Mouse (Mus musculus) heart, embryonic 16.5 days (tissue): ENCODE results near the gene Rapgef2. TPM values are rescaled to one million over a fixed set of nuclear protein-coding genes. Genes with fewer than 3 reads are reported as not detected.

ENCODE experiments used
- ATAC-seq: fragments of 200-750 bp; cut with Nextera tagmentation; replicated peaks from 2 replicates; pipeline ENCODE4 v1.8.0; 2017; ENCODE audit warnings: moderate number of reproducible peaks; ENCODE audit not compliant: insufficient read depth, low FRiP score; ENCODE audit errors: extremely low read depth
- H3K27ac ChIP-seq: fragments of 300-500 bp; sonication (generic); 2 replicates; pipeline ENCODE4 v1.5.1; 2014; ENCODE audit warnings: mild to moderate bottlenecking, low read length, control low read depth, moderate library complexity
- H3K27me3 ChIP-seq: fragments of 300-500 bp; sonication (generic); 2 replicates; pipeline ENCODE4 v1.6.1; 2014; ENCODE audit warnings: low read length, mixed read lengths; ENCODE audit not compliant: control insufficient read depth, insufficient read depth
- H3K36me3 ChIP-seq: fragments of 300-500 bp; sonication (generic); 2 replicates; pipeline ENCODE4 v1.6.1; 2014; ENCODE audit not compliant: control insufficient read depth, insufficient read depth
- H3K4me1 ChIP-seq: fragments of 300-500 bp; sonication (generic); 2 replicates; pipeline ENCODE4 v1.6.1; 2014; ENCODE audit warnings: low read length, mixed read lengths; ENCODE audit not compliant: control insufficient read depth, insufficient read depth
- H3K4me2 ChIP-seq: fragments of 300-500 bp; sonication (generic); 2 replicates; pipeline ENCODE4 v1.6.1; 2014; ENCODE audit warnings: low read depth, mild to moderate bottlenecking, control low read depth, low read length
- H3K4me3 ChIP-seq: fragments of 300-500 bp; sonication (generic); 2 replicates; pipeline ENCODE4 v1.5.1; 2014; ENCODE audit warnings: mild to moderate bottlenecking, control low read depth, low read length
- H3K9ac ChIP-seq: fragments of 300-500 bp; sonication (generic); 2 replicates; pipeline ENCODE4 v1.6.1; 2014; ENCODE audit warnings: low read length, control low read depth
- H3K9me3 ChIP-seq: fragments of 300-500 bp; sonication (generic); replicated peaks from 2 replicates; pipeline ENCODE4 v1.6.1; 2016; ENCODE audit warnings: low read length; ENCODE audit not compliant: control insufficient read depth
- WGBS: fragments of 180-500 bp; shearing (Covaris S2); extraction: QIAGEN DNeasy Blood & Tissue Kit; methylation state at CpG from one replicate; pipeline ENCODE4 v1.1.7; 2014; 5-methylcytosine and 5-hydroxymethylcytosine counted together
- polyA plus RNA-seq: library from polyadenylated mRNA; unstranded; fragments of >200 nt; fragmentation: Nextera tagmentation; extraction: Ambion mirVana; gene quantifications from 2 replicates; pipeline ENCODE4 v1.2.1, GENCODE M21; 2015

Rapgef2 gene
- polyA plus RNA-seq, 1 experiment from 2014 or later, result 4.9 TPM

DNA sequence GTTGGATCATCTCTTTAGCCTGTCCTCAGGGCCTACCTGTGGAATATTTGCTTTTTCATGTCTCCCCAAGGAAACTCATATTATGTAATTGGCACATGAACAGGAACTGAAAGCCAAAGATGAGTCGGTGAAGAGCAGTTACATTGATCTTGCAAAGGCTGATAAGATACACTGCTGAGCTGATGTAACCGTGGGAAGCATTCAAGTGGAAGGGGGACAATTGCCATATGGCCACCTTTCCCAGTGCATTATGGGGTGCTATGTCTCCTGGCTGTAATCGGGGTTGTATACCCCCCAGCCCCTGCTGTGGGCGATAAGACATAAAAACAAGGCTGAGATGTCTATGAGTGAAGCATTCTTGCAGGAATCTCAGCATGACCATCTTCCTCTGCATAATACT is 268.9 kb downstream of the Rapgef2 start:
- Histone ChIP-seq H3K4me1 (no peaks in the 10 kb centered on the region), H3K4me2 (no peak overlapping the region), H3K4me3 (no peak overlapping the region), H3K27me3 (no peaks in the 10 kb centered on the region), H3K9ac (no peak overlapping the region), H3K36me3 (no peaks in the 10 kb centered on the region), H3K27ac (no peak overlapping the region), H3K9me3 (no peaks in the 10 kb centered on the region)
- WGBS, result 64% methylated on average over 4 of the region's 4 CpGs
- ATAC-seq, result no peak

DNA sequence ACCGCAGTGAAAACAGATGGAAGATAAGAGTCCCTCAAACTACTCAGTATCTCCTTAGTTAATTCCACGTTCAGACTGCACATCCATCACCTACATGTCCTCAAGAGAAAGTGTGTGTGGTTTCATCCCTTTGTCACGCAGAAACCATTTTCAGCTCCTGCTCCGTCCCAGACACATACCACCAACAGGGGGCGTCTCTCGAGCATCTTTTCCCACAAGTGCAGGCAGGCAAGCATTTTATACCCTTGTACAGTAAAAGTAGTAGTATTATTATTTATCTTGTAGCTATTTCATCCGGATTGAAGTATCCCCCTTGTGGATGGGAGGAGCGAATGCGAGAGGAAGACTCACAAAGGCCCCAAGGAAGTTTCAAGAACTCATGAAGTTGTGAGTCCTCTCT is 269.5 kb downstream of the Rapgef2 start:
- Histone ChIP-seq H3K9ac (no peak overlapping the region), H3K36me3 (no peaks in the 10 kb centered on the region), H3K4me1 (no peaks in the 10 kb centered on the region), H3K4me2 (no peak overlapping the region), H3K27ac (no peak overlapping the region), H3K27me3 (no peaks in the 10 kb centered on the region), H3K9me3 (no peaks in the 10 kb centered on the region), H3K4me3 (no peak overlapping the region)
- 81% methylated on average over 9 of the region's 9 CpGs for WGBS
- no peak for ATAC-seq

DNA sequence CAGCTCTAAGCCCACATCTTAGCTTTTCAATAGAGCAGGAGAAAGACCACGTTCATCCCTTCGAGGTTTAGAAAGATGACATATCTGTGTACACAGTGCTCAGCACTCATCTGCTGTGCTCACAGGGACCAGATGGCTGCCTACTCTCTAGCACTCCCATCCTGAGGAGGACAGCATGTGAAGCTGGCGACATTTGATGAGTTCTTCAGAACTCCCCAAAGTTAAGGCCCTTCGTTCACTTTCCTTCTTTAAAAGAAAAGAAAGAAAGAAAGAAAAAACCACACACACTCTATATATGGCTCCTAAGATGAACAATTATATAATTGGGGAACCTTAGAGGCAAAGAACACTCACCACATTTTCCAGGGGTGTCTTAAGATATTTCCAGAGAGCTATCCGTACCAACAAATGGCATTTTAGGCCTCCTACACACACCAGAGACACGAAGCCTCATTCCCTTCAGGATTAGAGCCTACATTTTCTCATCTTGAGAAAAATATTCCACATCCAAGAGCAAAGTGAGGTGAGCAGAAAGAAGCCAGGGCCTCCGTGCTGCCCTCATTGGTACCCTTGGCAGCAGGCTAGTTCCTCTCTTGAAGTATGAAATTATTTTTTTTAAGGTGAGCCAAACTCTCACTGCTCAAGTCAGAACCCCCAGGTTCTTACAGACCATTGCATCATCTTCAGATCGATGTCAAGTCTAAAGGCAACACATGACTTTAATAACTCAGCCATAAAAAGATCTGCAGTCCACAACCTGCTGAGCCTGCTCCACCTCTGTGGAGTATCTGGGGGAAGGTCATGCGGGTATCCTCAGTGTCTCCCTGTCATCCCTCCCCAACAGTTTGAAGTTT is 270.5 kb downstream of the Rapgef2 start:
- Histone ChIP-seq H3K27ac (no peak overlapping the region), H3K36me3 (no peaks in the 10 kb centered on the region), H3K4me3 (no peak overlapping the region), H3K27me3 (no peaks in the 10 kb centered on the region), H3K4me1 (no peaks in the 10 kb centered on the region), H3K4me2 (no peak overlapping the region), H3K9ac (no peak overlapping the region), H3K9me3 (no peaks in the 10 kb centered on the region)
- ATAC-seq, result no peak
- WGBS, result 79% methylated on average over 9 of the region's 9 CpGs

Other genes with a start within 250 kb of the Rapgef2 start
- gene Gm17359, start 50.1 kb upstream of the Rapgef2 start, polyA plus RNA-seq, result not detected in 2 replicates